Mouse (Mus musculus) erythroblast, embryonic 14.5 days (primary cell): ENCODE measurements around the gene Rer1. TPM values are rescaled to one million over a fixed set of nuclear protein-coding genes. Genes with fewer than 3 reads are reported as not detected.
A peak's percentile ranks its signal among the peaks of the same experiment; 100 is the strongest.

Source experiments
- H3K27me3 ChIP-seq: 2 replicates; pipeline ENCODE4 v1.6.1; 2012; ENCODE audit warnings: inconsistent platforms; ENCODE audit not compliant: control insufficient read depth
- H3K36me3 ChIP-seq: 2 replicates; pipeline ENCODE4 v1.6.1; 2012; ENCODE audit warnings: mild to moderate bottlenecking, inconsistent platforms; ENCODE audit not compliant: control insufficient read depth
- H3K4me1 ChIP-seq: 2 replicates; pipeline ENCODE4 v1.6.1; 2012; ENCODE audit warnings: inconsistent platforms; ENCODE audit not compliant: control insufficient read depth
- H3K4me3 ChIP-seq: replicated peaks from 2 replicates; pipeline ENCODE3; 2012; ENCODE audit warnings: moderate library complexity, mild to moderate bottlenecking, inconsistent platforms
- H3K9me3 ChIP-seq: 2 replicates; pipeline ENCODE4 v1.6.1; 2012; ENCODE audit warnings: low read length, inconsistent platforms, mixed read lengths; ENCODE audit not compliant: control insufficient read depth
- GATA1 ChIP-seq: IDR thresholded peaks from 2 replicates; pipeline ENCODE4 v1.6.1; 2012; ENCODE audit warnings: low read length, inconsistent platforms, mixed read lengths
- TAL1 ChIP-seq: IDR thresholded peaks from 3 replicates; pipeline ENCODE4 v1.6.1; 2012; ENCODE audit warnings: low read length, inconsistent platforms, mixed read lengths
- polyA plus RNA-seq: library from polyadenylated mRNA; stranded (reverse); fragments of >175 nt; gene quantifications from 2 replicates; pipeline ENCODE4 v1.2.3, GENCODE M21; 2012

Gene Rer1
- polyA plus RNA-seq, result 3.1 and 3.5 TPM in 2 replicates

DNA sequence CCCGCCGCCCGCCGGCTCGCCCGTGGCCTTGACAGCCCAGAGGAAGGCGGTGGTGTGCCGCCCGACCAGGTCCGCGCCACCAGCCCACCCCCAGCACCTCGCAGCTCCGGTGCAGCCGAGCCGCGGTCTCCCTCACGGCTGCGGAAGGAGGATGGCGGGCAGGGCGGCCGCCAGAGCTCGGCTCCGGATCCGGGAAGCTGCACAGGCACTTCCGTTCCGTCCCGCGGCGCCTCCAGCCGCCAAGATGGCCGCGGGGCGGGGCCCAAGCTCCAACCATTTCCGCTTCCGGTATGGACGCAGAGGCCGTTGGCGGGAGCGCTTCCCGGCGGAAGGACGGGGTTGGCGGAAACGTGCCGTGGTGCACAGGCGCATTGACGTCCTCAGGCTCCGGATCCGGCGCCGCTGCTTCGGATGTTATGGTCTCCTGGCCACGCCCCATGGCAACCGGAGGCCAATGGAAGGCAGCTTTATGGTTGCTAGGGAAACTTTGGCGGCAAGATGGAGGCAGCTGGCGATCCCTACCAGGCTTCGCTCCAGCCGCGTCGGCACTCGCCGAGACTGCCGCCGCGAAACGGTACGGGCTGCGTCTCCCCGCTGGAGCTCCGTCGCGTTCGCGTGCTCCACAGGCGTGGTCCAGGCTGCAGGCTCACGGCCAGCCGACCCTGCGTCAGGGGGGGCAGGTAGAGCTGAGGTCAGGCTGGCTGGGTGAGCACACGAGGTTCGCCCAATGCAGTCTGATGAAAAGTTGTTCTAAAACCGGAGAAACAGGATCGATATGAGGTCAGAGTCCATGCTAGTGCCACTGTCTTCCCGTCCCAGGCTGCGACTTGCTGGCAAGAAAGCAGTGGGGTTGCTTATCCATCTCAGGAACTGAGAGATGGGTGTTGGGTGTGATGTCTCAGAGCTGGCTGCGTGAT lies at the start of gene Rer1, which contains the start of gene Morn1:
Gene Rer1 (minus strand): TSS at position 275 of the 917 bp plus-strand sequence.
Gene Morn1 (plus strand): TSS at position 470 of the 917 bp plus-strand sequence.
- H3K4me1 ChIP-seq, result peaks cover 50% of the 10 kb centered on the region
- peaks cover 46% of the 10 kb centered on the region for H3K36me3 ChIP-seq
- no peaks in the 10 kb centered on the region for H3K9me3 ChIP-seq
- no peaks in the 10 kb centered on the region for H3K27me3 ChIP-seq
- TF ChIP-seq GATA1, result no peak
- TF ChIP-seq TAL1, result no peak
- peak within 1 kb of the TSS; percentile 68 for H3K4me3 ChIP-seq

GRCm38 (mm10) chr4:155134686-155135172 lies 48.5 kb upstream of the Rer1 start:
- Histone ChIP-seq H3K9me3 (peaks cover 3% of the 10 kb centered on the region; the same call in 1 of the 2 replicates), H3K27me3 (no peaks in the 10 kb centered on the region), H3K36me3 (no peaks in the 10 kb centered on the region), H3K4me1 (no peaks in the 10 kb centered on the region), H3K4me3 (no peak overlapping the region)
- TF ChIP-seq GATA1, result no peak
- no peak for TF ChIP-seq TAL1

DNA sequence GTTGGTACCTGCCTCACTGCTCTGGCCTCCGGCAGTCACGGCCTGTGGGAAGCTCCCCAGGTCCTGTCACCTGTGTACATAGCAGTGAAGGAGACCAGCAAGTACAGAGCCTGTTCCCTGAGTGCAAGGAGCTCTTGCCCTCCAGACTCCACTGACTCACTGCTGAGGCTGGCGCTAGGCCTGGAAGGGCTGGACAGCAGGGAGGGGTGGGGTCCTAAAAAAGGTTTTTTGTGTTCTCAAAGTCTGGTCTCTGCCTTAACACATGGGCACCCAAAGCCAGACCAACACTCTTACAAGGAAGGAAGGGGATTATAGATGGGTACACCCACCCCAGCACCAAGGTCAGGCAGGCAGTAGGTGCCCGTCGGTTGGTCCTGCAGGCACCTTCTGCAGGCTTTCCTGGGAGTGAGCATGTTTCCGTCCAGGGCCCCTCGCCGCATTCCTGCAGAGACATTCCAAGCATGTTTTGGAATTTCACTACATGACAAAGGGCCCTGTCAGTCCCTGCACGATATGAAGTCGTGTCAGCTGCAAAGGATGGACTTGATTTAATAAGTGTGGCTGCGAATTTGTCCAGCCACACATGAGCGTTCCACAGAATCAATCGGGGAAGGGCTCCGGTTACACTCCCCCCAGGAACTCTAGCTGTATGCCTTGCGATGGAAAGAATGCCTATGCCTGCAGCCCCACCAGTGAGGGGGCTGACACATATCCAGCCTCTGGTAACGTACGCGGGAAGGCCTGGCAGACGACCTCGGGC lies 47.7 kb upstream of the Rer1 start:
- H3K27me3 ChIP-seq, result no peaks in the 10 kb centered on the region
- H3K36me3 ChIP-seq, result no peaks in the 10 kb centered on the region
- H3K4me1 ChIP-seq, result no peaks in the 10 kb centered on the region
- no peak for TF ChIP-seq GATA1
- no peak for TF ChIP-seq TAL1
- H3K9me3 ChIP-seq, result peaks cover 3% of the 10 kb centered on the region; the same call in 1 of the 2 replicates
- H3K4me3 ChIP-seq, result no peak overlapping the region

DNA sequence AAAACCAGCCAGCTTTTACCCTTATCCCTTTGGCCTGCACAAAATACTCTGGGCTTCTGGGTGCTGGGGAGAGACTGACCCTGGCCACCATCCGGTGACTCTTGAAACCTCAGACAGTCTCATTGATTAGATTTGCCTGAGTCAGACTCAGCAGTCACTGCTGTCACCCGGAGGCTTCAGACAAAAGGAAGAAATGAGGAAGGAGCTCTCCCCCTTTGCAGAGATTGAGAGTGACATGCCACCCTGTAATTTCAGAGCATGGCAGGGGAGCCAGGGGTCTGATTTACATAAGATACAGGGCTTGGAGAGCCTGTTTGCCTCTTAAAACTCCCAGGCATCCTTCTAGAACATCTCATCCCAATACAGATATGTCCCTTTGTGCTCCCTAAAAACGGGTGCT lies 47.0 kb upstream of the Rer1 start:
- Histone ChIP-seq H3K36me3 (no peaks in the 10 kb centered on the region), H3K4me1 (no peaks in the 10 kb centered on the region), H3K9me3 (peaks cover 3% of the 10 kb centered on the region; the same call in 1 of the 2 replicates), H3K4me3 (no peak overlapping the region), H3K27me3 (no peaks in the 10 kb centered on the region)
- no peak for TF ChIP-seq GATA1
- TF ChIP-seq TAL1, result no peak

- Histone ChIP-seq H3K4me1 (peaks cover 2% of the 10 kb centered on the region), H3K36me3 (no peaks in the 10 kb centered on the region), H3K9me3 (no peaks in the 10 kb centered on the region), H3K27me3 (no peaks in the 10 kb centered on the region), H3K4me3 (no peak overlapping the region)
- TF ChIP-seq GATA1 (no peak), TAL1 (no peak)
Observed at GRCm38 (mm10) chr4:155130616-155131015, 44.4 kb upstream of the Rer1 start.

GRCm38 (mm10) chr4:155129996-155130395 lies 43.8 kb upstream of the Rer1 start:
- Histone ChIP-seq H3K9me3 (no peaks in the 10 kb centered on the region), H3K4me3 (no peak overlapping the region), H3K36me3 (no peaks in the 10 kb centered on the region), H3K4me1 (peaks cover 8% of the 10 kb centered on the region), H3K27me3 (no peaks in the 10 kb centered on the region)
- TF ChIP-seq TAL1 (no peak), GATA1 (no peak)

DNA sequence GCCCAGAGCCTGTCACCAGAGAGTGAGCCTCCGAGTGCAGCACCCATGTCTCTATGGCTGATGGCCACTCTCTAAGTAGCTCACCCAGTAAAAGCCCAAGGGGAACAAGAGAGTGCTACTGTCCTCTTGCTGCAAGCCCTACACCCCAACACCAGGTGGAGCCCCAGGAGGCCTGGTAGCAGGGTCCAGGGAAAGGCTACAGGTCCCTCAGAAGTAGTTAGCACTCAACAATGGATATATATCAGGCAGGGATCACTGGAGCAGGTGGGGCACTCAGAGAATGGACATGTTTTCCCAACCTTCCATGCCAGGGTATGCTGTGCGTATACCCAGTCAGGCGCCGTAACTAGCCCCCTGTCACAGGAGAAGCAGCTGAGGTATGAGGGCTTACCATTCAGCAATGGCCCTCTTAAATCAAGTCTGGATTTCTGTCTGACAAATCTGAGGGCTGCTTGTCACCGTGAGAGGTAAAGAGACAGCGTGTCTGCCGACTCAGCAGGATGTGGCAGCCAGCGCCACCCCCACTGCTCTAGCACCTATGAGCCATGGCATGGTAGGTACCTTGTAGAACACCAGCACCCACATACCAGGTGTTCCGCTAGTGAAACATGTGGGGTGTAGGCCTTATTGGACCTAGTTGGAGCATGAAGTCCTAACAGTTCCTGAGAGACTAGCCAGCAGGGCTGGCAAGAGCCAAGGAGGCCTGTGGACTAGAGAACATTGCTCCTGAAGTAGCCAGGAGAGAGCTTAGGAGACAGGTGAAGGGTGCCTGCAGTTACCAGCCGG lies 43.1 kb upstream of the Rer1 start:
- peaks cover 15% of the 10 kb centered on the region for H3K4me1 ChIP-seq
- no peaks in the 10 kb centered on the region for H3K9me3 ChIP-seq
- no peaks in the 10 kb centered on the region for H3K27me3 ChIP-seq
- no peaks in the 10 kb centered on the region for H3K36me3 ChIP-seq
- no peak for TF ChIP-seq TAL1
- no peak for TF ChIP-seq GATA1
- H3K4me3 ChIP-seq, result no peak overlapping the region

GRCm38 (mm10) chr4:155128411-155128810 lies 42.2 kb upstream of the Rer1 start:
- H3K27me3 ChIP-seq, result no peaks in the 10 kb centered on the region
- TF ChIP-seq GATA1 (no peak), TAL1 (no peak)
- no peaks in the 10 kb centered on the region for H3K9me3 ChIP-seq
- H3K4me1 ChIP-seq, result peaks cover 21% of the 10 kb centered on the region
- H3K36me3 ChIP-seq, result no peaks in the 10 kb centered on the region
- no peak overlapping the region for H3K4me3 ChIP-seq
